Mouse (Mus musculus): Measurements from ENCODE around the gene Bcl2l12. TPM values are rescaled to one million over a fixed set of nuclear protein-coding genes. Genes with fewer than 3 reads are reported as not detected.

The Bcl2l12 gene
- total RNA-seq, 2 experiments from 2014 or later = 21.7 to 25.2 TPM

- DNase-seq = peak; percentile 95
Measured at GRCm38 (mm10) chr7:45017242-45018061, 18.9 kb upstream of the Bcl2l12 start, which contains the start of gene Rras. Gene Rras, plus strand, starts transcription at chr7:45017961.

GRCm38 (mm10) chr7:45016761-45017160, 18.2 kb upstream of the Bcl2l12 start:
- DNase-seq = no peak

- DNase-seq = peak; percentile 99
Measured at GRCm38 (mm10) chr7:45015957-45016612, 17.6 kb upstream of the Bcl2l12 start, which contains the start of gene Scaf1. Gene Scaf1, minus strand, starts transcription at chr7:45016363.

- DNase-seq = no peak
Measured at GRCm38 (mm10) chr7:45015344-45015956, 16.9 kb upstream of the Bcl2l12 start.

GRCm38 (mm10) chr7:45014096-45014451, 15.6 kb upstream of the Bcl2l12 start:
- no peak for DNase-seq

GRCm38 (mm10) chr7:45013366-45014095, 15.0 kb upstream of the Bcl2l12 start:
- DNase-seq = no peak

- DNase-seq = no peak
Measured at GRCm38 (mm10) chr7:45012824-45013223, 14.3 kb upstream of the Bcl2l12 start.

GRCm38 (mm10) chr7:45012011-45012410, 13.5 kb upstream of the Bcl2l12 start:
- DNase-seq = no peak

GRCm38 (mm10) chr7:45008411-45008810, 9.9 kb upstream of the Bcl2l12 start:
- no peak for DNase-seq

- DNase-seq = no peak
Measured at GRCm38 (mm10) chr7:45007846-45008245, 9.3 kb upstream of the Bcl2l12 start.

- no peak for DNase-seq
Measured at GRCm38 (mm10) chr7:45007141-45007540, 8.6 kb upstream of the Bcl2l12 start.

- no peak for DNase-seq
Measured at GRCm38 (mm10) chr7:45006503-45006902, 8.0 kb upstream of the Bcl2l12 start.

- DNase-seq = no peak
Measured at GRCm38 (mm10) chr7:45005321-45005992, 6.9 kb upstream of the Bcl2l12 start.

GRCm38 (mm10) chr7:45004546-45004945, 6.0 kb upstream of the Bcl2l12 start:
- DNase-seq = peak; percentile 26

GRCm38 (mm10) chr7:45002440-45002839, 3.9 kb upstream of the Bcl2l12 start:
- no peak for DNase-seq

GRCm38 (mm10) chr7:45000539-45001114, 2.1 kb upstream of the Bcl2l12 start:
- DNase-seq = no peak

GRCm38 (mm10) chr7:44999753-45000152, 1.2 kb upstream of the Bcl2l12 start:
- DNase-seq = no peak

- no peak for DNase-seq
Measured at GRCm38 (mm10) chr7:44997940-44998428, 528 bp downstream of the Bcl2l12 start.

GRCm38 (mm10) chr7:44997231-44997939, 1.1 kb downstream of the Bcl2l12 start, which contains the start of gene Irf3:
Gene Irf3, plus strand, starts transcription at chr7:44997648.
- DNase-seq = peak; percentile 97

GRCm38 (mm10) chr7:44996672-44997071, 1.8 kb downstream of the Bcl2l12 start:
- no peak for DNase-seq

All from heart, postnatal 4 days (tissue).